Mouse (Mus musculus) kidney, embryonic 16.5 days (tissue): ENCODE measurements around the gene Trem2. TPM values are rescaled to one million over a fixed set of nuclear protein-coding genes. Genes with fewer than 3 reads are reported as not detected.
"Not testable (repeated sequence)": the region's sequence is repeated elsewhere in the genome, so short reads cannot be mapped to it uniquely, and the experiment has no call there.

Source experiments
- ATAC-seq: fragments of 200-750 bp; cut with Nextera tagmentation; 2 replicates; pipeline ENCODE4 v1.8.0; 2017; ENCODE audit warnings: moderate TSS enrichment; ENCODE audit not compliant: low FRiP score, low TSS enrichment
- H3K27ac ChIP-seq: fragments of 300-500 bp; sonication (generic); 2 replicates; pipeline ENCODE4 v1.5.1; 2014; ENCODE audit warnings: low read length
- H3K27me3 ChIP-seq: fragments of 300-500 bp; sonication (generic); 2 replicates; pipeline ENCODE4 v1.6.1; 2014; ENCODE audit warnings: low read length, control low read depth, mixed read lengths; ENCODE audit not compliant: insufficient read depth
- H3K36me3 ChIP-seq: fragments of 300-500 bp; sonication (generic); 2 replicates; pipeline ENCODE4 v1.6.1; 2014; ENCODE audit warnings: low read length, control low read depth, mixed read lengths; ENCODE audit not compliant: insufficient read depth
- H3K4me1 ChIP-seq: fragments of 300-500 bp; sonication (generic); 2 replicates; pipeline ENCODE4 v1.6.1; 2014; ENCODE audit warnings: low read length, control low read depth, mixed read lengths; ENCODE audit not compliant: insufficient read depth
- H3K4me2 ChIP-seq: fragments of 300-500 bp; sonication (generic); replicated peaks from 2 replicates; pipeline ENCODE4 v1.6.1; 2014; ENCODE audit warnings: low read depth, low read length
- H3K4me3 ChIP-seq: fragments of 300-500 bp; sonication (generic); 2 replicates; pipeline ENCODE4 v1.5.1; 2014; ENCODE audit warnings: mild to moderate bottlenecking, low read length
- H3K9ac ChIP-seq: fragments of 300-500 bp; sonication (generic); replicated peaks from 2 replicates; pipeline ENCODE4 v1.6.1; 2014; ENCODE audit warnings: low read length
- H3K9me3 ChIP-seq: fragments of 300-500 bp; sonication (generic); 2 replicates; pipeline ENCODE4 v1.6.1; 2016; ENCODE audit warnings: low read length, control low read depth
- WGBS: fragments of 180-500 bp; shearing (Covaris S2); extraction: QIAGEN DNeasy Blood & Tissue Kit; methylation state at CpG from one replicate; pipeline ENCODE4 v1.1.7; 2014; 5-methylcytosine and 5-hydroxymethylcytosine counted together
- polyA plus RNA-seq: library from polyadenylated mRNA; unstranded; fragments of >200 nt; fragmentation: Nextera tagmentation; extraction: Ambion mirVana; gene quantifications from 2 replicates; pipeline ENCODE4 v1.2.1, GENCODE M21; 2015

The Trem2 gene
- 1.8 and 2.4 TPM in 2 replicates for polyA plus RNA-seq

GRCm38 (mm10) chr17:48346231-48346630 is at the start of gene Trem2:
Gene Trem2, plus strand, starts transcription at chr17:48346401.
- ATAC-seq: no peak
- Histone ChIP-seq H3K4me2 (no peak within 1 kb of the TSS), H3K27ac (no peak within 1 kb of the TSS), H3K27me3 (no peaks in the 10 kb centered on the region), H3K36me3 (no peaks in the 10 kb centered on the region), H3K4me3 (no peak within 1 kb of the TSS), H3K4me1 (no peaks in the 10 kb centered on the region), H3K9me3 (no peaks in the 10 kb centered on the region), H3K9ac (no peak within 1 kb of the TSS)
- WGBS: 66% methylated on average over 5 of the region's 5 CpGs

- no peak within 1 kb of the TSS for H3K27ac ChIP-seq
- H3K36me3 ChIP-seq: no peaks in the 10 kb centered on the region
- no peak for ATAC-seq
- H3K27me3 ChIP-seq: no peaks in the 10 kb centered on the region
- 11% methylated on average over 3 of the region's 4 CpGs for WGBS
- no peak within 1 kb of the TSS for H3K9ac ChIP-seq
- H3K4me1 ChIP-seq: no peaks in the 10 kb centered on the region
- no peak within 1 kb of the TSS for H3K4me3 ChIP-seq
- no peaks in the 10 kb centered on the region for H3K9me3 ChIP-seq
- H3K4me2 ChIP-seq: no peak within 1 kb of the TSS
Observed at GRCm38 (mm10) chr17:48299203-48299602, 47.0 kb upstream of the Trem2 start, which contains the start of gene Treml2. Gene Treml2, plus strand, starts transcription at chr17:48299498.

- Histone ChIP-seq H3K9ac (no peak overlapping the region), H3K27ac (no peak overlapping the region), H3K36me3 (no peaks in the 10 kb centered on the region)
Observed at GRCm38 (mm10) chr17:48299756-48300155, 46.4 kb upstream of the Trem2 start.

GRCm38 (mm10) chr17:48300199-48300598 is 46.0 kb upstream of the Trem2 start:
- Histone ChIP-seq H3K9ac (no peak overlapping the region), H3K27me3 (no peaks in the 10 kb centered on the region), H3K4me2 (no peak overlapping the region), H3K4me3 (no peak overlapping the region), H3K9me3 (no peaks in the 10 kb centered on the region), H3K27ac (no peak overlapping the region), H3K36me3 (no peaks in the 10 kb centered on the region), H3K4me1 (no peaks in the 10 kb centered on the region)
- 70% methylated on average over 7 of the region's 7 CpGs for WGBS
- ATAC-seq: no peak

More at GRCm38 (mm10) chr17:48299756-48300155, 46.4 kb upstream of the Trem2 start:
- H3K4me3 ChIP-seq: no peak overlapping the region
- 60% methylated on average over 4 of the region's 7 CpGs for WGBS
- no peaks in the 10 kb centered on the region for H3K9me3 ChIP-seq
- no peaks in the 10 kb centered on the region for H3K4me1 ChIP-seq
- no peak overlapping the region for H3K4me2 ChIP-seq
- no peak for ATAC-seq
- no peaks in the 10 kb centered on the region for H3K27me3 ChIP-seq

DNA sequence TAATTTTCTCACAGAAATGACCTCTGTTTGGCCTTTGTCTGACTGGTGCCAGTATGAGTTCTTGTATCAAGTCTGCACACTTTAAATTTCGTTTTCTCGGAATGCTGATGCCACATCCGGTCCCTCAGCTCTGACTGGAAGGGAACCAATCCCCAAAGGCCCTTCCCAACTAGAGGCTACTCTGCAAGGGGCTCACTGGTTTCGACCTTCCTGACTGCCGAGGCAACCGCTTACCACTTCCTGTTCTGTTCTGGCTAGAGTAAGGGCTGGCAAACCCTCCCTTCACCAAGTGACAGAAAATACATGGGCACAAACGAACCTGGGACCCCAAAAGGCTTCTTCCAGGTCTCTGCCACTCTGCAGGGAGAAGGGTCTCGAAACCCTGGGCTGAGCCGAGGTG is 45.3 kb upstream of the Trem2 start:
- H3K4me3 ChIP-seq: no peak overlapping the region
- 73% methylated on average over 9 of the region's 9 CpGs for WGBS
- H3K27me3 ChIP-seq: no peaks in the 10 kb centered on the region
- H3K36me3 ChIP-seq: no peaks in the 10 kb centered on the region
- no peaks in the 10 kb centered on the region for H3K4me1 ChIP-seq
- no peak overlapping the region for H3K4me2 ChIP-seq
- no peak overlapping the region for H3K9ac ChIP-seq
- H3K9me3 ChIP-seq: no peaks in the 10 kb centered on the region
- H3K27ac ChIP-seq: no peak overlapping the region
- ATAC-seq: no peak

DNA sequence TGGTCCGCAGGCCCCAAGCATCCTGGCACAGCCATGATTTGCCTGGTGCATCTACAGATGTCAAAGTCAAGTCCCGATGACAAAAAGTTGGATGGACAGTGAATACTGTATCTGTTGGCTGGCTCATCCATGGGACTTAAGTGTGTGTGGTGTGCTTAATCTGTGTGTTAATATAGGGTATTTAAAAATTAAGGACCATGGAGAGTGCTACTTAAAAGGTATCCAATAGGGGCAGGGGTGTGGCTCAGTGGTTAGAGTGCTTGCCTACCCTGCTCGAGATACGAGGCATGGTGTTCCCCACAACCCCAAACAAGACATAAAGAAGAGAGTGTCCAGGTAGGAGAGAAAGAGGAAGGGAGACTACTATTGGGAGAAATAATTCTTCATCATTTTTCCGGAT is 44.4 kb upstream of the Trem2 start:
- no peak overlapping the region for H3K4me2 ChIP-seq
- no peak overlapping the region for H3K9ac ChIP-seq
- ATAC-seq: no peak
- no peaks in the 10 kb centered on the region for H3K27me3 ChIP-seq
- no peak overlapping the region for H3K4me3 ChIP-seq
- WGBS: 87% methylated on average over 5 of the region's 5 CpGs
- H3K36me3 ChIP-seq: no peaks in the 10 kb centered on the region
- H3K4me1 ChIP-seq: no peaks in the 10 kb centered on the region
- H3K27ac ChIP-seq: no peak overlapping the region
- H3K9me3 ChIP-seq: no peaks in the 10 kb centered on the region

- 78% methylated on average over 2 of the region's 2 CpGs for WGBS
Observed at GRCm38 (mm10) chr17:48312124-48312523, 34.1 kb upstream of the Trem2 start.

DNA sequence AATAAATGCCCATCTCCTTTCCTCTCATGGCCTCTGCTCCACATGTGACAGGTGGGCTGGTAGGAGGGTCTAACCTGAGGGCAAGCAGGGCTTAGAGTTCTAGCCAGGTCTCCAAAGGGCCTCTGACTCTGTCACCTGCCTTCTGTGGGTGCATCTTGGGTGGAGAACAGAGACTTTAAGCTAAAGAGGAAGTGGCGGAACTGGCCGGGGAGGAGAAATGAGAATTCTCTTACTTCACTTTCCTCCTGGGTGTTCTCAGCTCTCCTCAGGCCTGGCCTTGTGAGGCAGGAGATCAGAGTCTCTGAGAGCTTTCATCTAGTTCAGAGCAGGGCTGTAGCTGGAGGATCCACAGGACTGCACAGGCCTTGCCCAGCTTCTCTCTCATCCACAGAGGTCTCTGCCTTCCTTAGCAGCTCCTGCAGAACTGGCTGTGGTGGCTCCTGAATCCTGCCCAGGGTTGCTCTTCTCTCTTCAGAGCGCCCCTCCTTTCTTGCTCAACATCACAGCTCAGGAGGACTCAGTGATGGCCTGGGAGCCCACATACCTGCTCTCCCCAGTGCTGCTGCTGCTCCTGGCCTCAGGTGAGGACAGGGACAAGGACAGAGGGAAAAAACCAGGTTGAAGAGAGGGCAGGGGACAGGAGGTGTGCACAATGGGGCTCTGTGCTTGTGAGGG is 30.2 kb upstream of the Trem2 start, which contains the start of gene B430306N03Rik:
Gene B430306N03Rik (plus strand): TSS at position 237 of the 675 bp plus-strand sequence.
- not testable (repeated sequence) for H3K9me3 ChIP-seq, H3K36me3 ChIP-seq, H3K27me3 ChIP-seq, H3K27ac ChIP-seq, H3K4me1 ChIP-seq, H3K9ac ChIP-seq, H3K4me3 ChIP-seq, H3K4me2 ChIP-seq, ATAC-seq
- 90% methylated on average over 3 of the region's 3 CpGs for WGBS

More at GRCm38 (mm10) chr17:48312124-48312523, 34.1 kb upstream of the Trem2 start:
- no peak for ATAC-seq
- no peaks in the 10 kb centered on the region for H3K36me3 ChIP-seq
- H3K4me1 ChIP-seq: no peaks in the 10 kb centered on the region
- no peaks in the 10 kb centered on the region for H3K27me3 ChIP-seq
- no peaks in the 10 kb centered on the region for H3K9me3 ChIP-seq
- H3K27ac ChIP-seq: no peak overlapping the region
- no peak overlapping the region for H3K9ac ChIP-seq
- no peak overlapping the region for H3K4me2 ChIP-seq
- no peak overlapping the region for H3K4me3 ChIP-seq

DNA sequence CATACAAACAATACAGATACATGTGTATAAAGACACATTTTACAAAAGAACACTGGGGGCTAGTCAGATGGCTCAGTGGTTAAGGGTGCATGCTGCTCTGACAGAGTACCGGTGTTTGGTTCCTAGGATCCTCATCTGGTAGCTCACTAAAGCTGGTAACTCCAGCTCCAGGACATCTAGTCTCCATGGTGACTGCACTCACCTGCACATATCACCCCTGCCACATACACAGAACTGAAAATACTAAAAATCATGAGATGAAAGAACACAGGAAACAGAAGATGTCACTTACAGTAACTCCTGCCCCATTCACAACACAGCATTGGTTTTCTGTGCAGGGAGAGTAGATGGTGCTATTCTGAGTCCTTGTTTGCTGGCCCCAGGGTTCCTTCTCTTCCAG is 27.5 kb upstream of the Trem2 start:
- no peaks in the 10 kb centered on the region for H3K4me1 ChIP-seq
- no peaks in the 10 kb centered on the region for H3K36me3 ChIP-seq
- WGBS: 93% methylated on average over 1 of the region's 1 CpGs
- H3K27me3 ChIP-seq: no peaks in the 10 kb centered on the region
- no peak overlapping the region for H3K9ac ChIP-seq
- no peak overlapping the region for H3K4me3 ChIP-seq
- H3K9me3 ChIP-seq: no peaks in the 10 kb centered on the region
- no peak overlapping the region for H3K4me2 ChIP-seq
- ATAC-seq: no peak
- H3K27ac ChIP-seq: no peak overlapping the region

GRCm38 (mm10) chr17:48321279-48321678 is 24.9 kb upstream of the Trem2 start:
- H3K36me3 ChIP-seq: no peaks in the 10 kb centered on the region
- H3K4me3 ChIP-seq: no peak overlapping the region
- 76% methylated on average over 2 of the region's 2 CpGs for WGBS
- H3K4me2 ChIP-seq: no peak overlapping the region
- H3K4me1 ChIP-seq: no peaks in the 10 kb centered on the region
- no peaks in the 10 kb centered on the region for H3K27me3 ChIP-seq
- no peak overlapping the region for H3K9ac ChIP-seq
- H3K9me3 ChIP-seq: no peaks in the 10 kb centered on the region
- H3K27ac ChIP-seq: no peak overlapping the region
- no peak for ATAC-seq
